Mouse (Mus musculus) heart, postnatal 25 days (tissue): ENCODE data around the gene Ccl2. TPM values are rescaled to one million over a fixed set of nuclear protein-coding genes. Genes with fewer than 3 reads are reported as not detected.

Experiments
- DNase-seq: peaks from one replicate; pipeline ENCODE4 v3.0.0; 2022; ENCODE audit warnings: low spot score
- intact Hi-C: fragments of 180-260 bp; cut with DNase I; formaldehyde crosslinking; loops from one replicate; pipeline ENCODE4 v1.15.1; 2025
- total RNA-seq, 2 experiments: library from RNA; stranded (reverse); gene quantifications; 2 replicates each; pipeline ENCODE4 v1.2.3; 2021

The Ccl2 gene
- total RNA-seq: 1 to 10 TPM; 1.2 to 1.3 TPM

- intact Hi-C loops: loop anchor here (5.0 kb wide), 1 partner anchor 38 kb away; no protein-coding TSS in a partner anchor
Observed at GRCm38 (mm10) chr11:82035356-82035755, at the start of gene Ccl2. Gene Ccl2 (plus strand): TSS chr11:82035571.

GRCm38 (mm10) chr11:81996172-81996841 is 39.1 kb upstream of the Ccl2 start:
- intact Hi-C loops: loop anchor here (1.0 to 5.0 kb wide), 2 partner anchors 41 to 181 kb away; partner anchors contain the start of genes Ccl2 and Gm17268
- DNase-seq: peak; percentile 31

More at GRCm38 (mm10) chr11:82035356-82035755, at the start of gene Ccl2:
- DNase-seq: peak; percentile 68

GRCm38 (mm10) chr11:81997085-81997484 is 38.3 kb upstream of the Ccl2 start:
- DNase-seq: no peak

GRCm38 (mm10) chr11:81998646-81999045 is 36.7 kb upstream of the Ccl2 start:
- intact Hi-C loops: loop anchor here (5.0 kb wide), 1 partner anchor 39 kb away; the partner anchor contains the start of genes Ccl2 and Gm17268
- no peak for DNase-seq

More at GRCm38 (mm10) chr11:81997085-81997484, 38.3 kb upstream of the Ccl2 start:
- intact Hi-C loops: loop anchor here (5.0 kb wide), 1 partner anchor 40 kb away; the partner anchor contains the start of genes Ccl2 and Gm17268

GRCm38 (mm10) chr11:81999469-81999868 is 35.9 kb upstream of the Ccl2 start:
- intact Hi-C loops: loop anchor here (5.0 kb wide), 1 partner anchor 38 kb away; the partner anchor contains the start of genes Ccl2 and Gm17268
- DNase-seq: no peak

GRCm38 (mm10) chr11:82000581-82000980 is 34.8 kb upstream of the Ccl2 start:
- intact Hi-C loops: no loop called here
- DNase-seq: no peak

- DNase-seq: no peak
- intact Hi-C loops: no loop called here
Observed at GRCm38 (mm10) chr11:82004810-82005209, 30.6 kb upstream of the Ccl2 start.

- DNase-seq: peak; percentile 79
- intact Hi-C loops: no loop called here
Observed at GRCm38 (mm10) chr11:82006796-82007423, 28.5 kb upstream of the Ccl2 start.

- intact Hi-C loops: no loop called here
- DNase-seq: no peak
Observed at GRCm38 (mm10) chr11:82010115-82010514, 25.3 kb upstream of the Ccl2 start.

GRCm38 (mm10) chr11:82011411-82012193 is 23.8 kb upstream of the Ccl2 start:
- DNase-seq: no peak
- intact Hi-C loops: no loop called here

GRCm38 (mm10) chr11:82013756-82014155 is 21.6 kb upstream of the Ccl2 start:
- no peak for DNase-seq
- intact Hi-C loops: no loop called here

GRCm38 (mm10) chr11:82015066-82015465 is 20.3 kb upstream of the Ccl2 start:
- intact Hi-C loops: no loop called here
- no peak for DNase-seq

GRCm38 (mm10) chr11:82016181-82016780 is 19.1 kb upstream of the Ccl2 start:
- intact Hi-C loops: no loop called here
- DNase-seq: peak; percentile 31

GRCm38 (mm10) chr11:82019389-82019788 is 16.0 kb upstream of the Ccl2 start:
- DNase-seq: no peak
- intact Hi-C loops: no loop called here

- intact Hi-C loops: no loop called here
Observed at GRCm38 (mm10) chr11:82019793-82020192, 15.6 kb upstream of the Ccl2 start.

GRCm38 (mm10) chr11:82021406-82021805 is 14.0 kb upstream of the Ccl2 start:
- no peak for DNase-seq
- intact Hi-C loops: no loop called here

More at GRCm38 (mm10) chr11:82019793-82020192, 15.6 kb upstream of the Ccl2 start:
- DNase-seq: no peak

GRCm38 (mm10) chr11:82022504-82023056 is 12.8 kb upstream of the Ccl2 start:
- DNase-seq: no peak
- intact Hi-C loops: no loop called here

- intact Hi-C loops: no loop called here
- no peak for DNase-seq
Observed at GRCm38 (mm10) chr11:82023769-82024168, 11.6 kb upstream of the Ccl2 start.

- no peak for DNase-seq
Observed at GRCm38 (mm10) chr11:82030171-82030570, 5.2 kb upstream of the Ccl2 start.

GRCm38 (mm10) chr11:82032136-82032535 is 3.2 kb upstream of the Ccl2 start:
- intact Hi-C loops: no loop called here
- DNase-seq: no peak

More at GRCm38 (mm10) chr11:82030171-82030570, 5.2 kb upstream of the Ccl2 start:
- intact Hi-C loops: no loop called here
